Mouse (Mus musculus) heart, embryonic 16.5 days (tissue): ENCODE measurements at regions not wholly inside any gene's neighbourhood (a gene's known extent, or its start where the extent isn't known, plus 50 kb on each side); places are given as distances from the start of the nearest gene placed in this dataset.

Experiments used
- ATAC-seq: fragments of 200-750 bp; cut with Nextera tagmentation; replicated peaks from 2 replicates; pipeline ENCODE4 v1.8.0; 2017; ENCODE audit warnings: moderate number of reproducible peaks; ENCODE audit not compliant: insufficient read depth, low FRiP score; ENCODE audit errors: extremely low read depth
- H3K27ac ChIP-seq: fragments of 300-500 bp; sonication (generic); 2 replicates; pipeline ENCODE4 v1.5.1; 2014; ENCODE audit warnings: mild to moderate bottlenecking, low read length, control low read depth, moderate library complexity
- H3K27me3 ChIP-seq: fragments of 300-500 bp; sonication (generic); 2 replicates; pipeline ENCODE4 v1.6.1; 2014; ENCODE audit warnings: low read length, mixed read lengths; ENCODE audit not compliant: control insufficient read depth, insufficient read depth
- H3K36me3 ChIP-seq: fragments of 300-500 bp; sonication (generic); 2 replicates; pipeline ENCODE4 v1.6.1; 2014; ENCODE audit not compliant: control insufficient read depth, insufficient read depth
- H3K4me1 ChIP-seq: fragments of 300-500 bp; sonication (generic); 2 replicates; pipeline ENCODE4 v1.6.1; 2014; ENCODE audit warnings: low read length, mixed read lengths; ENCODE audit not compliant: control insufficient read depth, insufficient read depth
- H3K4me2 ChIP-seq: fragments of 300-500 bp; sonication (generic); 2 replicates; pipeline ENCODE4 v1.6.1; 2014; ENCODE audit warnings: low read depth, mild to moderate bottlenecking, control low read depth, low read length
- H3K4me3 ChIP-seq: fragments of 300-500 bp; sonication (generic); 2 replicates; pipeline ENCODE4 v1.5.1; 2014; ENCODE audit warnings: mild to moderate bottlenecking, control low read depth, low read length
- H3K9ac ChIP-seq: fragments of 300-500 bp; sonication (generic); 2 replicates; pipeline ENCODE4 v1.6.1; 2014; ENCODE audit warnings: low read length, control low read depth
- H3K9me3 ChIP-seq: fragments of 300-500 bp; sonication (generic); replicated peaks from 2 replicates; pipeline ENCODE4 v1.6.1; 2016; ENCODE audit warnings: low read length; ENCODE audit not compliant: control insufficient read depth
- WGBS: fragments of 180-500 bp; shearing (Covaris S2); extraction: QIAGEN DNeasy Blood & Tissue Kit; methylation state at CpG from one replicate; pipeline ENCODE4 v1.1.7; 2014; 5-methylcytosine and 5-hydroxymethylcytosine counted together

GRCm38 (mm10) chr9:115361191-115361590 is 51.0 kb upstream of the Stt3b start:
- Histone ChIP-seq H3K4me1 (peaks cover under 1% of the 10 kb centered on the region; the same call in 1 of the 2 replicates), H3K9me3 (peaks cover 8% of the 10 kb centered on the region; the same call in 1 of the 2 replicates), H3K27me3 (no peaks in the 10 kb centered on the region), H3K36me3 (no peaks in the 10 kb centered on the region), H3K9ac (no peak overlapping the region), H3K4me3 (no peak overlapping the region), H3K27ac (no peak overlapping the region), H3K4me2 (no peak overlapping the region)
- ATAC-seq, result no peak
- WGBS, result 61% methylated on average over 5 of the region's 5 CpGs

- Histone ChIP-seq H3K9ac (no peak overlapping the region), H3K27ac (no peak overlapping the region), H3K4me2 (no peak overlapping the region), H3K36me3 (no peaks in the 10 kb centered on the region), H3K27me3 (no peaks in the 10 kb centered on the region), H3K4me3 (no peak overlapping the region), H3K4me1 (no peaks in the 10 kb centered on the region), H3K9me3 (peaks cover 8% of the 10 kb centered on the region; the same call in 1 of the 2 replicates)
- ATAC-seq, result no peak
- WGBS, result 90% methylated on average over 11 of the region's 11 CpGs
Measured at GRCm38 (mm10) chr9:115361881-115362280, 51.7 kb upstream of the Stt3b start.

- Histone ChIP-seq H3K4me3 (no peak overlapping the region), H3K27ac (no peak overlapping the region), H3K27me3 (no peaks in the 10 kb centered on the region), H3K4me2 (no peak overlapping the region), H3K36me3 (no peaks in the 10 kb centered on the region), H3K4me1 (no peaks in the 10 kb centered on the region), H3K9ac (no peak overlapping the region), H3K9me3 (peaks cover 8% of the 10 kb centered on the region; the same call in 1 of the 2 replicates)
- WGBS, result 82% methylated on average over 4 of the region's 4 CpGs
- no peak for ATAC-seq
Measured at GRCm38 (mm10) chr9:115362486-115362885, 52.3 kb upstream of the Stt3b start.

GRCm38 (mm10) chr9:115364919-115365861 is 55.0 kb upstream of the Stt3b start:
- 89% methylated on average over 16 of the region's 16 CpGs for WGBS
- H3K36me3 ChIP-seq, result no peaks in the 10 kb centered on the region
- no peak for ATAC-seq

GRCm38 (mm10) chr9:115367808-115368207 is 57.6 kb upstream of the Stt3b start:
- 54% methylated on average over 3 of the region's 3 CpGs for WGBS
- no peak for ATAC-seq

More at GRCm38 (mm10) chr9:115364919-115365861, 55.0 kb upstream of the Stt3b start:
- H3K27me3 ChIP-seq, result no peaks in the 10 kb centered on the region
- peaks cover 8% of the 10 kb centered on the region; the same call in 1 of the 2 replicates for H3K9me3 ChIP-seq
- no peak overlapping the region for H3K4me2 ChIP-seq
- H3K9ac ChIP-seq, result no peak overlapping the region
- H3K4me3 ChIP-seq, result no peak overlapping the region
- H3K27ac ChIP-seq, result no peak overlapping the region
- no peaks in the 10 kb centered on the region for H3K4me1 ChIP-seq

GRCm38 (mm10) chr9:115380276-115380675 is 70.1 kb upstream of the Stt3b start:
- H3K36me3 ChIP-seq, result no peaks in the 10 kb centered on the region
- no peak for ATAC-seq
- H3K27ac ChIP-seq, result no peak overlapping the region
- H3K9ac ChIP-seq, result no peak overlapping the region
- no peaks in the 10 kb centered on the region for H3K4me1 ChIP-seq
- H3K27me3 ChIP-seq, result no peaks in the 10 kb centered on the region
- 73% methylated on average over 15 of the region's 15 CpGs for WGBS
- H3K4me2 ChIP-seq, result no peak overlapping the region
- no peaks in the 10 kb centered on the region for H3K9me3 ChIP-seq
- H3K4me3 ChIP-seq, result no peak overlapping the region

More at GRCm38 (mm10) chr9:115367808-115368207, 57.6 kb upstream of the Stt3b start:
- Histone ChIP-seq H3K4me3 (no peak overlapping the region), H3K36me3 (no peaks in the 10 kb centered on the region), H3K27me3 (no peaks in the 10 kb centered on the region), H3K27ac (no peak overlapping the region), H3K4me1 (no peaks in the 10 kb centered on the region), H3K9me3 (peaks cover 8% of the 10 kb centered on the region; the same call in 1 of the 2 replicates), H3K9ac (no peak overlapping the region), H3K4me2 (no peak overlapping the region)

GRCm38 (mm10) chr9:115382824-115383475 is 72.7 kb upstream of the Stt3b start:
- Histone ChIP-seq H3K9me3 (no peaks in the 10 kb centered on the region), H3K4me3 (no peak overlapping the region), H3K36me3 (no peaks in the 10 kb centered on the region), H3K9ac (no peak overlapping the region), H3K27me3 (no peaks in the 10 kb centered on the region), H3K27ac (no peak overlapping the region), H3K4me2 (no peak overlapping the region), H3K4me1 (peaks cover 2% of the 10 kb centered on the region; the same call in 1 of the 2 replicates)
- WGBS, result 84% methylated on average over 12 of the region's 12 CpGs
- no peak for ATAC-seq

- ATAC-seq, result peak; percentile 68
- Histone ChIP-seq H3K4me1 (peaks cover 3% of the 10 kb centered on the region; the same call in 1 of the 2 replicates), H3K27me3 (no peaks in the 10 kb centered on the region), H3K4me3 (no peak overlapping the region), H3K9ac (no peak overlapping the region), H3K4me2 (no peak overlapping the region), H3K36me3 (no peaks in the 10 kb centered on the region), H3K9me3 (no peaks in the 10 kb centered on the region), H3K27ac (peak overlapping the region; percentile 36)
- WGBS, result 17% methylated on average over 4 of the region's 4 CpGs
Measured at GRCm38 (mm10) chr9:115383935-115384334, 73.7 kb upstream of the Stt3b start.

GRCm38 (mm10) chr9:115384345-115384744 is 74.1 kb upstream of the Stt3b start:
- H3K4me2 ChIP-seq, result no peak overlapping the region
- H3K27ac ChIP-seq, result peak overlapping the region; percentile 36
- H3K9me3 ChIP-seq, result no peaks in the 10 kb centered on the region
- H3K36me3 ChIP-seq, result no peaks in the 10 kb centered on the region
- H3K9ac ChIP-seq, result no peak overlapping the region
- no peak overlapping the region for H3K4me3 ChIP-seq
- WGBS, result 91% methylated on average over 1 of the region's 1 CpGs
- no peak for ATAC-seq
- peaks cover 3% of the 10 kb centered on the region; the same call in 1 of the 2 replicates for H3K4me1 ChIP-seq
- no peaks in the 10 kb centered on the region for H3K27me3 ChIP-seq
